Mouse (Mus musculus) heart, postnatal 14 days (tissue): ENCODE data around the gene Vmn1r239-ps. TPM values are rescaled to one million over a fixed set of nuclear protein-coding genes. Genes with fewer than 3 reads are reported as not detected.
A peak's percentile ranks its signal among the peaks of the same experiment; 100 is the strongest.
"Not testable (repeated sequence)": the region's sequence is repeated elsewhere in the genome, so short reads cannot be mapped to it uniquely, and the experiment has no call there.

Experiments
- DNase-seq, 2 experiments: peaks; one replicate each; pipeline ENCODE4 v3.0.0; 2021 to 2022
- intact Hi-C: fragments of 180-260 bp; cut with DNase I; formaldehyde crosslinking; loops from one replicate; pipeline ENCODE4 v1.15.1; 2025
- long read RNA-seq, 2 experiments: library from polyadenylated mRNA; stranded (forward); transcript quantifications; one replicate each; pipeline ENCODE4 v2.0.0; 2021
- total RNA-seq, 2 experiments: library from RNA; stranded (reverse); gene quantifications; 2 replicates each; pipeline ENCODE4 v1.2.3; 2021

The Vmn1r239-ps gene
- not detected for total RNA-seq
- long read RNA-seq, experiment 1, result 0 reads
- long read RNA-seq, experiment 2, result 0 reads

DNA sequence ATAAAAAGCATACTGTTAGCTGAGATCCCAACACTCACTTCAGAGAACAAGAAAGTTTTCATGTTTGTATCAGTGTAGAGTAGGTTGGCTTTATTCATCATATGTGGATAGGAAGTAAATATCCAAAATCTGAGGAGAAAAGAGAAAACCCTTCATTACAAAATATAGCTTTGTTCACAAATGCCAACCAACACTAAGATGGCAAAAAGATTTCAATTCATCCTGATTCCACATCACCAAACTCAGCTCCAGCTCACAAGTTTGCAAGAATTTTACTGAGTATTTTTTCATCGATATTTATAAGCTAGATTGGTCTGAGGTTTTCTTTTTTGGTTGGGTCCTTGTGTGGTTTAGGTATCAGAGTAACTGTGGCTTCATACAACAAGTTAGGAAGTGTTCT is at the start of gene Vmn1r239-ps:
TSS of gene Vmn1r239-ps (minus strand) at position 101 of the 400 bp plus-strand sequence.
- intact Hi-C loops, DNase-seq: not testable (repeated sequence)

DNA sequence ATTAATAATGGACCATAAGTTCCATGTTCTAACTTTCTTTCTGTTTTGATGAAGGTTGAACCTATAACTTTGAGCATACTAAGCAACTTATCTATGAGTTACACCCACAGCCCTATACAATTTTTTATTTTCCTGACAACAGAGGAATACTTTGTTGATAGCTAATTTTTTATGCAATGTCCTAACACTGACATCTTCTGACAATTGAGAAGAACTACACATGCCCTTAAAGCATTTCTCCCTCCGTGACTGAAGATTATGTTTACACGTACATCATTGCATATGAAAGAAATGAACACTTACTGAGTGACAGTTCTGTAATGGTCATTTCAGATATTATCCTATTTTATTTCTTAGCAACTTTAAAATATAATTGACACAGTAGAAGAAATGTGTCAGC is 36.0 kb upstream of the Vmn1r239-ps start:
- DNase-seq, result no peak
- intact Hi-C loops, result no loop called here

DNA sequence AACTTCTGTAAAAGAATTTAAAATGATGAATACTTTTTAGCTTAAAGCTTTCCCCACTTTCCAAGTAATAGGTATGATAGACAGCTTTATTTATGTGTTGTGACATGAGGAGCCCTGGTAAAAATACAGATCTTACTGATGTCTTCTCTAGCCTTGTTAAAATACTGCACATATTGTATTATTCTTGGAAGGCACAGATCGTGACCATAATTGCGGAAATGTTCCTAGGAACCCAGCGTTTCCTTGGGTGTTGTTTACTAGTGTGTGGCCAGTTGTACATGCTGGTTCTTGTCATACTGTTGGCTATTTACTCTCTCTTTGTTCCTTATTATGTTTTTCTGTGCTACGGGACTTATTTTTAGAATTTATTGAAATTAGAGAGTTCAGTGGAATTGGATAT is 10.1 kb downstream of the Vmn1r239-ps start:
- intact Hi-C loops, result no loop called here
- DNase-seq, result no peak

DNA sequence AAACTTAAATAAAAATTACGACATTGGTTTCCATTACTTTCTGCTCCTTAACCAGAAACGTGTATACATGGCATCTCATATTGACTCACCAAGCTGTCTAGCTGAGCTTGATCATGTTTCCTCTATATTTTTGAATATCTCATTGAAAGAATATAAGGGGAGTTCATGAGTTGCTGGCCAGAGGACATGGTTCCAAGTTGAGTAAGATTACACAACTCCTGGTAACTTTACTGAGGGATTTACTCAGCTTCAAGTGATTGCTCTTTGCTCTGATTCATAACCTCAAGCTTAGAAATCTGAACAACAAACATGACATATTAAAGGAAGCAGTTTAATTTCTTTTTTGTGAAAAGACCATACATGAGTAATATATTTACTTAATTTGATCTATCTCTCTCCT is 18.1 kb downstream of the Vmn1r239-ps start:
- intact Hi-C loops, result no loop called here
- DNase-seq, result no peak

DNA sequence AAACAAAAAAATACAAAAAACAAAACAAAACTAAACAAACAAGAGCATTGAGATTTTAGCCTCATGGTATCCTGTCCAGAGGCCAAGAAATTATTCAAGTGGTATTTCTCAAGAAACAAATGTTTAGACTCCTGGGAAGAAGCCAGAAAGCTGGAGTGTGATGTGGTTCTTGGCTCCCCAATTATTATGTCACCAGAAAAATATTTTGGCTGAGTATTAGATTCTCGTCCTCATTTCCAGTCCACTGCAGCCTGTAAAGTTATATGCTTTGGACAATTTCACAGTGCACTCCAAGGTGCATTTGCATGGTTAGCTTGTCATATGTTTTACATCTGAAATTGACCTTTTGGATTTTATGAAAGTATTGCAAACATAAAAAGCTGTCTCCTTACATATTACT is 23.8 kb downstream of the Vmn1r239-ps start:
- intact Hi-C loops, result no loop called here

DNA sequence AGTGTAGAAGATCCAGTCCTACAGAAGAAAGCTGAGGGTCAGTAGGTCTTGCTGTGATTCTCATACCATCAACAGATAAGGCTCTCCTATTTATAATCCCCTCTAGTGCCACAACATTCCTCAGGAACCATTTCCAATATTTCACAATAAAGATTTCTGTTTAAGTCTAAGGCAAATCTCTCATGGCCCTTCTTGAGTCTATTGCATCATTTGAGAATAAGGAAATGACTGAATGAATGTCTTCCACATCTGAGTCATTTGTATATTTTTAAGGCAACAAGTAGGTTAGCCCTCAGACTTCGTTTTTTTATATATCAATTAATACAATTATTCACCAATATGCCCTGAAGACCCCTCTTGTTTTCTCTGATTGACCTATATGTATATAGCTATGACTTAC is 24.4 kb downstream of the Vmn1r239-ps start, which contains the start of gene Il13ra2:
TSS of gene Il13ra2 (minus strand) at position 64 of the 400 bp plus-strand sequence.
- DNase-seq, result no peak
- intact Hi-C loops, result no loop called here

More for the DNA sequence above, 23.8 kb downstream of the Vmn1r239-ps start:
- peak; percentile 1 to 13 for DNase-seq

Other genes with a start within 250 kb of the Vmn1r239-ps start
- under 1 TPM; 0.24 to 0.29 TPM for gene Il13ra2, start 24.5 kb downstream of the Vmn1r239-ps start, total RNA-seq
- 1 to 10 TPM; 3.5 to 4.5 TPM for gene Lrch2, start 100.4 kb upstream of the Vmn1r239-ps start, total RNA-seq